Mouse (Mus musculus) kidney, postnatal 36 days (tissue): ENCODE measurements around the gene Plekhj1.
"Not testable (repeated sequence)": the region's sequence is repeated elsewhere in the genome, so short reads cannot be mapped to it uniquely, and the experiment has no call there.

Experiments
- DNase-seq, 2 experiments: peaks; one replicate each; pipeline ENCODE4 v3.0.0; 2021 to 2022; ENCODE audit warnings: mixed read lengths in 2 of 2

Gene Plekhj1

GRCm38 (mm10) chr10:80826151-80827062 lies 28.0 kb upstream of the Plekhj1 start, which contains the start of gene Oaz1:
Gene Oaz1 (plus strand): TSS chr10:80826656.
- peak; percentile 98 to 100 for DNase-seq

GRCm38 (mm10) chr10:80824827-80825226 lies 26.4 kb upstream of the Plekhj1 start:
- no peak for DNase-seq

GRCm38 (mm10) chr10:80823847-80824643 lies 25.6 kb upstream of the Plekhj1 start:
- DNase-seq, result peak; percentile 17 to 42

GRCm38 (mm10) chr10:80823316-80823715 lies 24.9 kb upstream of the Plekhj1 start:
- DNase-seq, result no peak

GRCm38 (mm10) chr10:80822528-80822927 lies 24.1 kb upstream of the Plekhj1 start:
- no peak for DNase-seq

GRCm38 (mm10) chr10:80821991-80822390 lies 23.6 kb upstream of the Plekhj1 start:
- peak; percentile 32 to 57 for DNase-seq

- peak; percentile 81 to 84 for DNase-seq
These were observed 21.0 kb upstream of the Plekhj1 start for GRCm38 (mm10) chr10:80819406-80819805.

GRCm38 (mm10) chr10:80818599-80819281 lies 20.3 kb upstream of the Plekhj1 start:
- DNase-seq, result no peak

GRCm38 (mm10) chr10:80817955-80818354 lies 19.5 kb upstream of the Plekhj1 start:
- not testable (repeated sequence) for DNase-seq

GRCm38 (mm10) chr10:80817164-80817563 lies 18.7 kb upstream of the Plekhj1 start:
- DNase-seq, result no peak

- not testable (repeated sequence) for DNase-seq
These were observed 17.9 kb upstream of the Plekhj1 start for GRCm38 (mm10) chr10:80816303-80816702.

- no peak for DNase-seq
These were observed 16.4 kb upstream of the Plekhj1 start for GRCm38 (mm10) chr10:80814800-80815199.

GRCm38 (mm10) chr10:80813366-80813765 lies 14.9 kb upstream of the Plekhj1 start, which contains the start of gene Jsrp1:
Gene Jsrp1 (minus strand): TSS chr10:80813498.
- no peak for DNase-seq

- DNase-seq, result no peak
These were observed 14.1 kb upstream of the Plekhj1 start for GRCm38 (mm10) chr10:80812391-80813041.

GRCm38 (mm10) chr10:80810084-80810483 lies 11.7 kb upstream of the Plekhj1 start:
- DNase-seq, result no peak

GRCm38 (mm10) chr10:80808985-80809632 lies 10.7 kb upstream of the Plekhj1 start:
- DNase-seq, result no peak

- no peak for DNase-seq
These were observed 9.9 kb upstream of the Plekhj1 start for GRCm38 (mm10) chr10:80808099-80808984.

GRCm38 (mm10) chr10:80807057-80807627 lies 8.7 kb upstream of the Plekhj1 start:
- peak; percentile 74 to 82 for DNase-seq

- DNase-seq, result no peak
These were observed 8.1 kb upstream of the Plekhj1 start for GRCm38 (mm10) chr10:80806341-80807056.

GRCm38 (mm10) chr10:80805925-80806324 lies 7.5 kb upstream of the Plekhj1 start:
- peak; percentile 55 to 91 for DNase-seq
